Mouse (Mus musculus) midbrain, embryonic 10.5 days (tissue): ENCODE measurements around the gene Tmem59l. TPM values are rescaled to one million over a fixed set of nuclear protein-coding genes. Genes with fewer than 3 reads are reported as not detected.
A peak's percentile ranks its signal among the peaks of the same experiment; 100 is the strongest.

Experiments used
- DNase-seq: peaks from one replicate; pipeline ENCODE4 v3.0.0-alpha.2; 2017; ENCODE audit warnings: low spot score
- H3K27ac ChIP-seq: fragments of 300-500 bp; sonication (generic); replicated peaks from 2 replicates; pipeline ENCODE4 v1.5.1; 2016; ENCODE audit warnings: mild to moderate bottlenecking
- H3K27me3 ChIP-seq: fragments of 300-500 bp; sonication (generic); 2 replicates; pipeline ENCODE4 v1.6.1; 2016; ENCODE audit warnings: low read depth, mild to moderate bottlenecking; ENCODE audit not compliant: poor library complexity, severe bottlenecking
- H3K36me3 ChIP-seq: fragments of 300-500 bp; sonication (generic); 2 replicates; pipeline ENCODE4 v1.6.1; 2016; ENCODE audit warnings: mild to moderate bottlenecking, moderate library complexity
- H3K4me1 ChIP-seq: fragments of 300-500 bp; sonication (generic); 2 replicates; pipeline ENCODE4 v1.6.1; 2016
- H3K4me3 ChIP-seq: fragments of 300-500 bp; sonication (generic); 2 replicates; pipeline ENCODE4 v1.5.1; 2016; ENCODE audit warnings: mild to moderate bottlenecking, moderate library complexity
- H3K9me3 ChIP-seq: fragments of 300-500 bp; sonication (generic); replicated peaks from 2 replicates; pipeline ENCODE4 v1.6.1; 2016; ENCODE audit warnings: mild to moderate bottlenecking
- WGBS: fragments of 180-500 bp; shearing (Covaris S2); methylation state at CpG from one replicate; pipeline ENCODE4 v1.1.7; 2016; 5-methylcytosine and 5-hydroxymethylcytosine counted together
- polyA plus RNA-seq: library from polyadenylated mRNA; unstranded; fragments of >200 nt; fragmentation: Nextera tagmentation; extraction: Ambion mirVana; gene quantifications from 2 replicates; pipeline ENCODE4 v1.2.1, GENCODE M21; 2016

The Tmem59l gene
- 7.9 and 8.3 TPM in 2 replicates for polyA plus RNA-seq

- Histone ChIP-seq H3K4me1 (peaks cover 62% of the 10 kb centered on the region), H3K4me3 (peak within 1 kb of the TSS; percentile 55), H3K27me3 (peaks cover 100% of the 10 kb centered on the region), H3K27ac (peak within 1 kb of the TSS; percentile 67), H3K36me3 (no peaks in the 10 kb centered on the region), H3K9me3 (no peaks in the 10 kb centered on the region)
- DNase-seq = peak; percentile 45
- WGBS = 3% methylated on average over 33 of the region's 33 CpGs
These were observed at the start of gene Tmem59l for GRCm38 (mm10) chr8:70486941-70487520. Gene Tmem59l (minus strand): TSS chr8:70487358.

- DNase-seq = no peak
- H3K36me3 ChIP-seq = peaks cover 65% of the 10 kb centered on the region
These were observed 48.5 kb upstream of the Tmem59l start for GRCm38 (mm10) chr8:70535701-70536100.

GRCm38 (mm10) chr8:70535221-70535620, 48.1 kb upstream of the Tmem59l start:
- peaks cover 70% of the 10 kb centered on the region for H3K36me3 ChIP-seq
- 90% methylated on average over 3 of the region's 3 CpGs for WGBS

More at GRCm38 (mm10) chr8:70535701-70536100, 48.5 kb upstream of the Tmem59l start:
- no peak overlapping the region for H3K27ac ChIP-seq
- 93% methylated on average over 2 of the region's 2 CpGs for WGBS
- H3K4me3 ChIP-seq = no peak overlapping the region
- H3K9me3 ChIP-seq = no peaks in the 10 kb centered on the region
- H3K4me1 ChIP-seq = peaks cover 23% of the 10 kb centered on the region
- H3K27me3 ChIP-seq = no peaks in the 10 kb centered on the region

GRCm38 (mm10) chr8:70534281-70534680, 47.1 kb upstream of the Tmem59l start:
- peaks cover 18% of the 10 kb centered on the region for H3K4me1 ChIP-seq
- DNase-seq = no peak
- no peaks in the 10 kb centered on the region for H3K27me3 ChIP-seq
- H3K9me3 ChIP-seq = no peaks in the 10 kb centered on the region
- 96% methylated on average over 12 of the region's 12 CpGs for WGBS
- no peak overlapping the region for H3K27ac ChIP-seq
- H3K36me3 ChIP-seq = peaks cover 79% of the 10 kb centered on the region
- H3K4me3 ChIP-seq = no peak overlapping the region

More at GRCm38 (mm10) chr8:70535221-70535620, 48.1 kb upstream of the Tmem59l start:
- H3K4me1 ChIP-seq = peaks cover 18% of the 10 kb centered on the region
- H3K4me3 ChIP-seq = no peak overlapping the region
- H3K9me3 ChIP-seq = no peaks in the 10 kb centered on the region
- H3K27ac ChIP-seq = no peak overlapping the region
- DNase-seq = no peak
- no peaks in the 10 kb centered on the region for H3K27me3 ChIP-seq

GRCm38 (mm10) chr8:70530314-70530713, 43.2 kb upstream of the Tmem59l start:
- H3K4me1 ChIP-seq = peaks cover 34% of the 10 kb centered on the region
- no peak overlapping the region for H3K27ac ChIP-seq
- no peaks in the 10 kb centered on the region for H3K9me3 ChIP-seq
- 93% methylated on average over 2 of the region's 2 CpGs for WGBS
- 0 out of 2 replicates have a peak overlapping the region, but pooled peaks have one; percentile 6 for H3K4me3 ChIP-seq
- H3K36me3 ChIP-seq = peaks cover 61% of the 10 kb centered on the region
- no peak for DNase-seq
- H3K27me3 ChIP-seq = no peaks in the 10 kb centered on the region

GRCm38 (mm10) chr8:70529741-70530161, 42.6 kb upstream of the Tmem59l start:
- Histone ChIP-seq H3K27ac (no peak overlapping the region), H3K4me1 (peaks cover 34% of the 10 kb centered on the region), H3K27me3 (no peaks in the 10 kb centered on the region), H3K4me3 (no peak overlapping the region), H3K9me3 (no peaks in the 10 kb centered on the region), H3K36me3 (peaks cover 56% of the 10 kb centered on the region)
- WGBS = 93% methylated on average over 3 of the region's 3 CpGs
- no peak for DNase-seq

DNA sequence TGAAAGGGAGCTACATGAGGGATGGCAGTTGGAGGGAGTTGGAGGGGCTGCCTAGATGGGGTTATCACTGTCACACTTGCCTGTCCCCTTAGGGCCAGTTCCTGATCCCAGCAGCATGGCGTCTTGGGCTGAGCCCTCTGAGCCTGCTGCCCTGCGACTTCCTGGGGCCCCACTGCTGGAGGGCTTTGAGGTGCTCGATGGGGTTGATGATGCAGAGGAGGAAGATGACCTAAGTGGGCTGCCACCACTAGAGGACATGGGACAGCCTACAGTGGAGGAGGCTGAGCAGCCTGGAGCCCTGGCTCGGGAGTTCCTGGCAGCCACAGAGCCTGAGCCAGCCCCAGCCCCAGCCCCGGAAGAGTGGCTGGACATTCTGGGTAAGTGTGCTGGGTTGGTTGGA, 42.1 kb upstream of the Tmem59l start:
- 85% methylated on average over 5 of the region's 5 CpGs for WGBS
- H3K4me3 ChIP-seq = peak overlapping the region; percentile 32; the same call in 1 of the 2 replicates
- no peak for DNase-seq
- H3K9me3 ChIP-seq = no peaks in the 10 kb centered on the region
- no peaks in the 10 kb centered on the region for H3K27me3 ChIP-seq
- peaks cover 34% of the 10 kb centered on the region for H3K4me1 ChIP-seq
- no peak overlapping the region for H3K27ac ChIP-seq
- H3K36me3 ChIP-seq = peaks cover 51% of the 10 kb centered on the region

DNA sequence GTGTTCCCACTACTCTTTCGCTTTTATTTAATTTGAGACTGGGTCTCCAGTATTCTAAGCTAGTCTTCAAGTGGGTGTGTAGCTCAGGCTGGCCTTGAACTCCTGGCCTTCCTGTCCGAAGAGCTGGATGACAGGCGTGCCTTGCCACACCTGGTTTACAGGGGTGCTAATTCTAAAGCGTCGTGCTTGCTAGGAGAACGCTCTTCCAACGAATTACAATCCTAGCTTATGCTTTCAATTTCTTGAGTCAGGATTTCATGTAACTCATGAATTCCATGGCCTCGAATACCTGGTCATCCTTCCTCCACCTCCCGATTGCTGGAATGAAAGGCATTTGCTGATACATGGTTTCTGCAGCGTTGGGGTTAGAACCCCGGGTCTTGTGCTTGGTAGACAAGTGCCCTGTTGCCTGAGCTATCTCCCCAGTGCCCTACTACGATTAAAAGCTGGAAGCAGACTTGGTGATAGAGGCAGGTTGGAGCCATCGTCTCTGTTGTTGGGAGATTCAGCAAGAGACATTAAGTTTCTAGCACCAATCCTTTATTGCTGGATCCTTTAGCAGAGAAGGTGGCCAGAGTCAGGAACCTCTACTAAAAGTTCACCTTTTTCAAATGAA, 41.1 kb upstream of the Tmem59l start:
- WGBS = 38% methylated on average over 13 of the region's 13 CpGs
- Histone ChIP-seq H3K27me3 (no peaks in the 10 kb centered on the region), H3K4me1 (peaks cover 39% of the 10 kb centered on the region), H3K4me3 (peak overlapping the region; percentile 85), H3K9me3 (no peaks in the 10 kb centered on the region), H3K27ac (peak overlapping the region; percentile 99), H3K36me3 (peaks cover 41% of the 10 kb centered on the region)
- no peak for DNase-seq

GRCm38 (mm10) chr8:70527512-70528181, 40.5 kb upstream of the Tmem59l start, which contains the start of the genes Fkbp8 and Kxd1:
Gene Fkbp8 (plus strand): TSS chr8:70527724.
Gene Kxd1 (minus strand): TSS chr8:70527956.
- no peaks in the 10 kb centered on the region for H3K9me3 ChIP-seq
- peak within 1 kb of the TSS; percentile 85 for H3K4me3 ChIP-seq
- H3K27me3 ChIP-seq = no peaks in the 10 kb centered on the region
- peaks cover 35% of the 10 kb centered on the region for H3K36me3 ChIP-seq
- peak; percentile 98 for DNase-seq
- H3K4me1 ChIP-seq = peaks cover 43% of the 10 kb centered on the region
- WGBS = under 1% methylated on average over 57 of the region's 61 CpGs
- peak within 1 kb of the TSS; percentile 99 for H3K27ac ChIP-seq

GRCm38 (mm10) chr8:70527111-70527511, 40.0 kb upstream of the Tmem59l start:
- no peak for DNase-seq
- peak overlapping the region; percentile 85 for H3K4me3 ChIP-seq
- H3K4me1 ChIP-seq = peaks cover 49% of the 10 kb centered on the region
- WGBS = 3% methylated on average over 8 of the region's 8 CpGs
- H3K36me3 ChIP-seq = peaks cover 29% of the 10 kb centered on the region
- H3K27me3 ChIP-seq = no peaks in the 10 kb centered on the region
- no peaks in the 10 kb centered on the region for H3K9me3 ChIP-seq
- peak overlapping the region; percentile 99 for H3K27ac ChIP-seq

DNA sequence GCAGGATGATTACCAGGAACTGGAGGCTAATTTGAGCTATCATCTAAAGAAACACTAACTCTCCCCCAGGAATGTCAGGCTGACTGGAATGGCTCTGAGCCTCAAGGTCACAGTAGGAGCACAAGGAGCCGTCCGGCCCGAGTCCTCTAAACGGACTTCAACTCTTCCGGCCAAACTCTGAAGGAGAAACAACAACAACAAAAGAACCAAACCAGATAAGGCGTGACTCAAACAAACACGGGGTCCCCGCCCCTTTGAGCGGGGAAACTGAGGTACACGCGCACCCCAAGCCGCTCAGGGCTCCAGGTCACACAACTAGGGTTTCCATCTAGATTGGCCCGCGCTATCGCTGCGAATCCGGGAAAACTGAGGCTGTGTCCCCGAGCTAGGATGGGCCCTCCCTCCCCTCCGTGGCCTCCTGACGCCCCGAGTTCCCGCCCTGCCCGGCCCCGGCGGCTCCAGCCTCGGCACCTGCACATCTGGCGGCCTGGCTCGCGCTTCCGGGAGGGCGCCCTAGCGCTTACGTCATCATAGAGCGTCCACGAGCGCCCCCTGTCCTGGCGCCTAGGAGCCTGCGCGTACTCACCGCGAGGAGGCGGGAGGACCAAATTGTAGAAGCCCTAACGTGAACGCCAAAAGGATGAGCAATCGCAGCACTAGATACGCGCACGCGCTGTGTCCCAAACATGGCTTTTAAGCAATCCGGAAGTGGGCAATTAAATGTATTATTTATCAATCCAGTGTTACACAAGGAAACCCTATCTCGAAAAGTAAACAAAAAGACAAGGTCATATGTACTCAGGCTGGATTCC, 35.6 kb upstream of the Tmem59l start:
- Histone ChIP-seq H3K4me3 (peak overlapping the region; percentile 69), H3K4me1 (peaks cover 40% of the 10 kb centered on the region), H3K9me3 (no peaks in the 10 kb centered on the region), H3K27me3 (no peaks in the 10 kb centered on the region), H3K27ac (peak overlapping the region; percentile 87), H3K36me3 (peaks cover 26% of the 10 kb centered on the region)
- under 1% methylated on average over 51 of the region's 51 CpGs for WGBS
- peak; percentile 94 for DNase-seq

DNA sequence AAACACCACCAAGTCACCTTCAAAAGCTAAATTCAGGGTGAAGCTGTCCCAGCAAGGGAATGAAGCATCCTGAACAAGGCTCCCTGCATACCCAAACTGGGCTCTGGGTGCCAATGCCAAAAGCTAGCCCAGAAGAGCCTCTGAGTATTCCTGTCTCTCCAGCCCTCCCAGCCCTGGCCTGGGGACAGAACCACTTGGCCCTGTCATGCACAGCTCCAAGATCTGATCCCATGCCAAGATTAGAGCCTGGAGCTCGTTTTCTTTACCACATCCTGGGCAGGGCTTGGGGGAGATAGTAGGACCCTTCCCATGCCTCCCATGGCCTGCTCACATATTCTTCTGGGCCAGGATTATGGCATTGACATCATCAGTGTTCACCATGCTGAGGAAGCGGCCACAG, 32.4 kb upstream of the Tmem59l start:
- Histone ChIP-seq H3K27me3 (no peaks in the 10 kb centered on the region), H3K9me3 (no peaks in the 10 kb centered on the region), H3K4me1 (peaks cover 24% of the 10 kb centered on the region), H3K36me3 (peaks cover 53% of the 10 kb centered on the region), H3K27ac (no peak overlapping the region), H3K4me3 (no peak overlapping the region)
- no peak for DNase-seq
- 85% methylated on average over 2 of the region's 2 CpGs for WGBS
